Mouse (Mus musculus): ENCODE results near the gene Agfg1.

DNA sequence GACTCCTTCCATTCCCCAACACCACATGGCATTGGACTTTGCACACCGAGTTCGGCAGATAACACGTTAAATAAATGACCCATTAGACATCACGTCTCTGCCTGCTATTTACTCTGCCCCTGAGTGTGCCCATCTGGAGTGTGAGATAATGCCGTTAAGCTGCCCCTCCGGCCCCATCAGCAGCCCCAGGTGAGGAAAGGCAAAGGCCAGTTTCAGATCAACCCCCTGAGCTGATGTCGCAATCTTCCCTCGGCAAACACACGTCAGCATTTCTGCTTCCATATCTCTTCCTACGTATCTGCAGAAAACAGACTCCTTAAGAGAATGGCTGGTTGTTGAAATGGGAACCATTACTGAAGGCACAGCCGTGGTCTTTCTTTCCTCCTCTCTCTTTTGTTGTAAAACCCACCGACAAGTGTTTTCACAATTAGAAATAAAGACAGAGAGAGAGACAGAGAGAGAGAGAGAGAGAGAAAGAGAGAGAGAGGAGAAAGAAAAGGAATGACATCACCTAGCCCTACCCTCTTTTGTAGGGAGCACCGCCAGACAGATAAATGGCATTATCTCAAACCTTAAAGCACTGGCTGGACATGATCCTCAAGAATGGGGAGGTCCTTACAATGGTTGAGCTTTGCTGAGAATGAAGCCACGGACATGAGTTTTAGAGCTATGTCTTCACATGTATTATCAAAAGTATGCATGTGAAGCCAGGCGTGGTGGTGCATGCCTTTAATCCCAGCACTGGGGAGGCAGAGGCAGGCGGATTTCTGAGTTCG, 23.2 kb upstream of the Agfg1 start:
- TF ChIP-seq CTCF (IDR thresholded peaks at IDR 0.05; ENCODE audit: low read depth), result no peak
- TF ChIP-seq EP300 (optimal IDR thresholded peaks at IDR 0.05), result no peak
